Mouse (Mus musculus) ES-E14 (cell line): ENCODE measurements around the gene Serpina16.

ENCODE experiments used
- HCFC1 ChIP-seq: IDR thresholded peaks from 2 replicates; pipeline ENCODE4 v1.6.1; 2012; ENCODE audit warnings: low read length, inconsistent platforms, borderline replicate concordance; ENCODE audit not compliant: insufficient read depth
- ZC3H11A ChIP-seq: IDR thresholded peaks from 2 replicates; pipeline ENCODE4 v1.6.1; 2012; ENCODE audit warnings: low read depth, mild to moderate bottlenecking, inconsistent platforms, low read length, borderline replicate concordance
- ZNF384 ChIP-seq: IDR thresholded peaks from 2 replicates; pipeline ENCODE4 v1.6.1; 2012; ENCODE audit warnings: low read depth, low read length, inconsistent platforms

GRCm38 (mm10) chr12:103670344-103670743 lies 5.6 kb downstream of the Serpina16 start:
- TF ChIP-seq HCFC1 (no peak), ZNF384 (no peak), ZC3H11A (no peak)
